Mouse (Mus musculus): ENCODE measurements around the gene Serping1. TPM values are rescaled to one million over a fixed set of nuclear protein-coding genes. Genes with fewer than 3 reads are reported as not detected.

Gene Serping1
- total and polyA plus RNA-seq, 2 experiments from 2014 or later, result 36.5 to 46.5 TPM

- ATAC-seq (peak; percentile 65), DNase-seq (ENCODE audit: low spot score) (peak; percentile 59)
- Histone ChIP-seq H3K4me2 (ENCODE audit: low read depth, low read length) (peak within 1 kb of the TSS; percentile 99), H3K9ac (replicated peaks; ENCODE audit: low read length) (peak within 1 kb of the TSS; percentile 61), H3K27me3 (ENCODE audit: insufficient read depth, low read length) (no peaks in the 10 kb centered on the region), H3K27ac (peak within 1 kb of the TSS; percentile 62), H3K9me3 (ENCODE audit: low read length) (no peaks in the 10 kb centered on the region), H3K4me1 (ENCODE audit: insufficient read depth, low read length) (no peaks in the 10 kb centered on the region), H3K4me3 (ENCODE audit: low read length) (peak within 1 kb of the TSS; percentile 62), H3K36me3 (ENCODE audit: insufficient read depth, low read length) (no peaks in the 10 kb centered on the region)
- no peak for TF ChIP-seq CTCF (IDR thresholded peaks at IDR 0.05; ENCODE audit: low read depth)
- under 1% methylated on average over 21 of the region's 21 CpGs for WGBS
These were observed 23.3 kb upstream of the Serping1 start, which contains the start of gene Ube2l6 for GRCm38 (mm10) chr2:84798493-84798921. Gene Ube2l6, plus strand, starts transcription at chr2:84798828.

GRCm38 (mm10) chr2:84797833-84798492, 22.7 kb upstream of the Serping1 start:
- no peaks in the 10 kb centered on the region for H3K4me1 ChIP-seq (ENCODE audit: insufficient read depth, low read length)
- peak overlapping the region; percentile 99 for H3K4me2 ChIP-seq (ENCODE audit: low read depth, low read length)
- peak overlapping the region; percentile 62; the same call in 1 of the 2 replicates for H3K27ac ChIP-seq
- no peaks in the 10 kb centered on the region for H3K9me3 ChIP-seq (ENCODE audit: low read length)
- TF ChIP-seq CTCF (IDR thresholded peaks at IDR 0.05; ENCODE audit: low read depth), result peak; percentile 89
- ATAC-seq (peak; percentile 82), DNase-seq (ENCODE audit: low spot score) (peak; percentile 93)
- peak overlapping the region; percentile 62 for H3K4me3 ChIP-seq (ENCODE audit: low read length)
- H3K27me3 ChIP-seq (ENCODE audit: insufficient read depth, low read length), result no peaks in the 10 kb centered on the region
- H3K36me3 ChIP-seq (ENCODE audit: insufficient read depth, low read length), result no peaks in the 10 kb centered on the region
- H3K9ac ChIP-seq (replicated peaks; ENCODE audit: low read length), result peak overlapping the region; percentile 61
- 9% methylated on average over 13 of the region's 13 CpGs for WGBS

GRCm38 (mm10) chr2:84793871-84794270, 18.6 kb upstream of the Serping1 start:
- H3K9ac ChIP-seq (replicated peaks; ENCODE audit: low read length), result no peak overlapping the region
- H3K4me3 ChIP-seq (ENCODE audit: low read length), result no peak overlapping the region
- no peaks in the 10 kb centered on the region for H3K4me1 ChIP-seq (ENCODE audit: insufficient read depth, low read length)
- no peaks in the 10 kb centered on the region for H3K36me3 ChIP-seq (ENCODE audit: insufficient read depth, low read length)
- ATAC-seq (no peak), DNase-seq (ENCODE audit: low spot score) (no peak)
- no peak overlapping the region for H3K27ac ChIP-seq
- H3K4me2 ChIP-seq (ENCODE audit: low read depth, low read length), result no peak overlapping the region
- no peak for TF ChIP-seq CTCF (IDR thresholded peaks at IDR 0.05; ENCODE audit: low read depth)
- H3K27me3 ChIP-seq (ENCODE audit: insufficient read depth, low read length), result no peaks in the 10 kb centered on the region
- 88% methylated on average over 3 of the region's 3 CpGs for WGBS
- H3K9me3 ChIP-seq (ENCODE audit: low read length), result no peaks in the 10 kb centered on the region

- Histone ChIP-seq H3K27ac (no peak overlapping the region), H3K9me3 (ENCODE audit: low read length) (no peaks in the 10 kb centered on the region), H3K36me3 (ENCODE audit: insufficient read depth, low read length) (no peaks in the 10 kb centered on the region), H3K9ac (replicated peaks; ENCODE audit: low read length) (no peak overlapping the region), H3K4me2 (ENCODE audit: low read depth, low read length) (no peak overlapping the region), H3K27me3 (ENCODE audit: insufficient read depth, low read length) (no peaks in the 10 kb centered on the region), H3K4me1 (ENCODE audit: insufficient read depth, low read length) (no peaks in the 10 kb centered on the region), H3K4me3 (ENCODE audit: low read length) (no peak overlapping the region)
- no peak for TF ChIP-seq CTCF (IDR thresholded peaks at IDR 0.05; ENCODE audit: low read depth)
- DNase-seq (ENCODE audit: low spot score) (no peak), ATAC-seq (no peak)
- WGBS, result 92% methylated on average over 3 of the region's 3 CpGs
These were observed 17.9 kb upstream of the Serping1 start for GRCm38 (mm10) chr2:84793154-84793553.

- Histone ChIP-seq H3K27me3 (ENCODE audit: insufficient read depth, low read length) (no peaks in the 10 kb centered on the region), H3K27ac (no peak overlapping the region), H3K4me3 (ENCODE audit: low read length) (no peak overlapping the region), H3K36me3 (ENCODE audit: insufficient read depth, low read length) (no peaks in the 10 kb centered on the region), H3K9ac (replicated peaks; ENCODE audit: low read length) (no peak overlapping the region), H3K9me3 (ENCODE audit: low read length) (no peaks in the 10 kb centered on the region), H3K4me1 (ENCODE audit: insufficient read depth, low read length) (no peaks in the 10 kb centered on the region), H3K4me2 (ENCODE audit: low read depth, low read length) (no peak overlapping the region)
- DNase-seq (ENCODE audit: low spot score), result no peak
- ATAC-seq, result no peak
- WGBS, result 76% methylated on average over 3 of the region's 3 CpGs
- TF ChIP-seq CTCF (IDR thresholded peaks at IDR 0.05; ENCODE audit: low read depth), result no peak
These were observed 17.3 kb upstream of the Serping1 start for GRCm38 (mm10) chr2:84792516-84792915.

- no peaks in the 10 kb centered on the region for H3K9me3 ChIP-seq (ENCODE audit: low read length)
- H3K27ac ChIP-seq, result no peak overlapping the region
- H3K27me3 ChIP-seq (ENCODE audit: insufficient read depth, low read length), result no peaks in the 10 kb centered on the region
- H3K4me1 ChIP-seq (ENCODE audit: insufficient read depth, low read length), result no peaks in the 10 kb centered on the region
- no peak overlapping the region for H3K4me2 ChIP-seq (ENCODE audit: low read depth, low read length)
- WGBS, result 61% methylated on average over 9 of the region's 9 CpGs
- no peak for TF ChIP-seq CTCF (IDR thresholded peaks at IDR 0.05; ENCODE audit: low read depth)
- H3K4me3 ChIP-seq (ENCODE audit: low read length), result no peak overlapping the region
- DNase-seq (ENCODE audit: low spot score) (no peak), ATAC-seq (no peak)
- no peak overlapping the region for H3K9ac ChIP-seq (replicated peaks; ENCODE audit: low read length)
- H3K36me3 ChIP-seq (ENCODE audit: insufficient read depth, low read length), result no peaks in the 10 kb centered on the region
These were observed 15.2 kb upstream of the Serping1 start for GRCm38 (mm10) chr2:84790418-84790817.

GRCm38 (mm10) chr2:84788316-84788715, 13.1 kb upstream of the Serping1 start:
- H3K9me3 ChIP-seq (ENCODE audit: low read length), result no peaks in the 10 kb centered on the region
- no peaks in the 10 kb centered on the region for H3K4me1 ChIP-seq (ENCODE audit: insufficient read depth, low read length)
- H3K4me2 ChIP-seq (ENCODE audit: low read depth, low read length), result no peak overlapping the region
- H3K27me3 ChIP-seq (ENCODE audit: insufficient read depth, low read length), result no peaks in the 10 kb centered on the region
- no peak overlapping the region for H3K9ac ChIP-seq (replicated peaks; ENCODE audit: low read length)
- 80% methylated on average over 3 of the region's 3 CpGs for WGBS
- TF ChIP-seq CTCF (IDR thresholded peaks at IDR 0.05; ENCODE audit: low read depth), result no peak
- no peaks in the 10 kb centered on the region for H3K36me3 ChIP-seq (ENCODE audit: insufficient read depth, low read length)
- ATAC-seq, result no peak
- DNase-seq (ENCODE audit: low spot score), result no peak
- H3K27ac ChIP-seq, result no peak overlapping the region
- H3K4me3 ChIP-seq (ENCODE audit: low read length), result no peak overlapping the region
